Mouse (Mus musculus): ENCODE data around the gene Prune1.

DNA sequence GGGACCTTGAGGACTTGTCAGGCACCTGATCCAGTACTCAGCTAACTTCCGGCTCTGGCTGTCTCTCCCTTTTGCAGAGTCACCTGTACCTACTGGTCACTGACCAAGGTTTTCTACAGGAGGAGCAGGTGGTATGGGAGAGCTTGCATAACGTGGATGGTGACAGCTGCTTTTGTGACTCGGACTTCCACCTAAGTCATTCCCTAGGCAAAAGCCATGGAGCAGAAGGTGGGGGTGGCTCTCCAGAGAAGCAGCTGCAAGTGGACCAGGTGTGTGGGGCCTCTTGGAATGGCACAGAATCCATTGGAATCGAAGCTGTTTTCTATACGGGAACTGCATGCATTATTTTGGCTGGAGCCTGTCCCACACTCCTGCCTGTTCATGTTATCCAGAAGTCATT is 12.8 kb upstream of the Prune1 start:
- TF ChIP-seq CTCF (IDR thresholded peaks at IDR 0.05) (no peak), EP300 (IDR thresholded peaks at IDR 0.05) (no peak)

Measured in lung, postnatal 0 days (tissue).